Mouse (Mus musculus) stomach, embryonic 16.5 days (tissue): ENCODE measurements at regions not wholly inside any gene's neighbourhood (a gene's known extent, or its start where the extent isn't known, plus 50 kb on each side); places are given as distances from the start of the nearest gene placed in this dataset.

Experiments used
- ATAC-seq: fragments of 200-750 bp; cut with Nextera tagmentation; 2 replicates; pipeline ENCODE4 v1.8.0; 2017; ENCODE audit warnings: moderate number of reproducible peaks, moderate TSS enrichment; ENCODE audit not compliant: insufficient read depth, low FRiP score
- H3K27ac ChIP-seq: fragments of 300-500 bp; sonication (generic); 2 replicates; pipeline ENCODE4 v1.5.1; 2014; ENCODE audit warnings: low read length
- H3K27me3 ChIP-seq: fragments of 300-500 bp; sonication (generic); 2 replicates; pipeline ENCODE4 v1.6.1; 2014; ENCODE audit warnings: low read length, control low read depth, mixed read lengths; ENCODE audit not compliant: control insufficient read depth, insufficient read depth
- H3K36me3 ChIP-seq: fragments of 300-500 bp; sonication (generic); 2 replicates; pipeline ENCODE4 v1.6.1; 2014; ENCODE audit warnings: low read length; ENCODE audit not compliant: control insufficient read depth, insufficient read depth
- H3K4me1 ChIP-seq: fragments of 300-500 bp; sonication (generic); 2 replicates; pipeline ENCODE4 v1.6.1; 2014; ENCODE audit warnings: low read length, control low read depth, mixed read lengths; ENCODE audit not compliant: control insufficient read depth, insufficient read depth
- H3K4me2 ChIP-seq: fragments of 300-500 bp; sonication (generic); 2 replicates; pipeline ENCODE4 v1.6.1; 2014; ENCODE audit warnings: low read depth, low read length, mixed read lengths
- H3K4me3 ChIP-seq: fragments of 300-500 bp; sonication (generic); replicated peaks from 2 replicates; pipeline ENCODE4 v1.5.1; 2014; ENCODE audit warnings: mild to moderate bottlenecking, low read length
- H3K9ac ChIP-seq: fragments of 300-500 bp; sonication (generic); 2 replicates; pipeline ENCODE4 v1.6.1; 2014; ENCODE audit warnings: low read length
- H3K9me3 ChIP-seq: fragments of 300-500 bp; sonication (generic); replicated peaks from 2 replicates; pipeline ENCODE4 v1.6.1; 2016; ENCODE audit warnings: low read length, control low read depth; ENCODE audit not compliant: control insufficient read depth
- WGBS: fragments of 180-500 bp; shearing (Covaris S2); extraction: QIAGEN DNeasy Blood & Tissue Kit; methylation state at CpG from one replicate; pipeline ENCODE4 v1.1.7; 2014; 5-methylcytosine and 5-hydroxymethylcytosine counted together

DNA sequence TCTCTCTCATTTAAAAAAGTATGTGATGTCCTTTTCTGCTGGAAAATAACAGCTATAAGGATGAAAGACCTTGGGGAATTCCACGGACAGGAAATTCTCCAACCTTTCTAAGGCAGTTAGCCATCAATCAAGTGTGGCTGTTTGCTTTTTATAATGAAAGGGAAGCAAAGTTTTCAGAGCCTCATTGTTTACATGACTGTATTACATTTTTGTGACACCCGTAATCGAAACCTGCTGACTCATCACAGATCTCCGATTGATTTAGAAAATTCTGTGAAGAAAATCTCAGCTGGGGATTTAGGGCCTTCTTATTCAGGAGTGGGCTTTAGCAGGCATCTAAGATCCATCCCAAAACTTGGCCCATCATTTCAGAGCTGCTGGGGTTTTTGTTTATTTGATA is 72.4 kb upstream of the Mpp6 start:
- 10% methylated on average over 4 of the region's 4 CpGs for WGBS
- no peak for ATAC-seq
- H3K27me3 ChIP-seq, result no peaks in the 10 kb centered on the region
- peak overlapping the region; percentile 33; the same call in 1 of the 2 replicates for H3K4me2 ChIP-seq
- no peak overlapping the region for H3K9ac ChIP-seq
- no peaks in the 10 kb centered on the region for H3K9me3 ChIP-seq
- H3K27ac ChIP-seq, result no peak overlapping the region
- H3K4me3 ChIP-seq, result no peak overlapping the region
- H3K36me3 ChIP-seq, result no peaks in the 10 kb centered on the region
- H3K4me1 ChIP-seq, result 0 out of 2 replicates have a peak, but pooled peaks cover 2% of the 10 kb centered on the region

DNA sequence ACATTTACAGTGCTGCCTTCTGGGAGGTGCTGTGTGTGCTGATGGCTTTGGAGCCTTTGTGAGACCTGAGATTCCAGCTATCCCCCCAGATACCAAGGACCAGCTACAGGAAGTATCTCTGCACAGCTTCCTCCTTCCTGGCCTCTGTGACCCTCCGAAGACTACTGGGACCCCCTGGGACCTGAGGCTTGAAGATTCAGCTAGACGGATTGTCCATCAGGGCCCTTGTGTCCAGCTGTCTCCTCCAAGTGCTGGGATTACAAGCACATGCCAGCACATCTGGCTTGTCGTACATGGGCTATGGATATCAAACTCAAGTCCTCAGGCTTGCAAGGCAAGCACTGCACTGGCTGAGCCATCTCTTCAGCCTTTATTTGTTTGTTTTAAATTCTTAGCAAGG is 71.7 kb upstream of the Mpp6 start:
- H3K27ac ChIP-seq, result no peak overlapping the region
- WGBS, result 30% methylated on average over 3 of the region's 3 CpGs

DNA sequence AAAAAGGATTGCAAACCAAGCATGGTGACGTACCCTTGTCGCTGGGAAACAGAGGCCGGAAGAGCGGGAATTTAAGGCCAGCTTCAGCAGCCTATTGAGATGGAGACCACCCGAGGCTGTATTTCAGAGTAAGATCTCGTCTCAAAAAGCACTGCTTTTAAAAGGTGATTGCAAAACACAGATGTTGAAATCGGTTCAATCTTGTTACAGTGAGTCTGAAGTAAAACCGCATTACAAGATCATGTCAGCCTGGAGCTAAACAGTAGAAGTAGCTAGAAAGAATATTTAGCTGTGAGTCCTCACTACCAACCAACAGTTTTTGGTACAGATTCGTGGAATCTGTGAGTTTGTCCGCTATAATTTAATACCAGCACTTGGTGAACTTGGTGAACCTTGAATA is 69.0 kb upstream of the Mpp6 start:
- no peak for ATAC-seq
- 83% methylated on average over 10 of the region's 10 CpGs for WGBS
- no peak overlapping the region for H3K4me3 ChIP-seq

More for the DNA sequence above, 71.7 kb upstream of the Mpp6 start:
- no peak for ATAC-seq
- H3K9me3 ChIP-seq, result no peaks in the 10 kb centered on the region
- 0 out of 2 replicates have a peak, but pooled peaks cover 2% of the 10 kb centered on the region for H3K4me1 ChIP-seq
- H3K4me2 ChIP-seq, result no peak overlapping the region
- no peak overlapping the region for H3K4me3 ChIP-seq
- no peaks in the 10 kb centered on the region for H3K36me3 ChIP-seq
- H3K27me3 ChIP-seq, result no peaks in the 10 kb centered on the region
- H3K9ac ChIP-seq, result no peak overlapping the region

DNA sequence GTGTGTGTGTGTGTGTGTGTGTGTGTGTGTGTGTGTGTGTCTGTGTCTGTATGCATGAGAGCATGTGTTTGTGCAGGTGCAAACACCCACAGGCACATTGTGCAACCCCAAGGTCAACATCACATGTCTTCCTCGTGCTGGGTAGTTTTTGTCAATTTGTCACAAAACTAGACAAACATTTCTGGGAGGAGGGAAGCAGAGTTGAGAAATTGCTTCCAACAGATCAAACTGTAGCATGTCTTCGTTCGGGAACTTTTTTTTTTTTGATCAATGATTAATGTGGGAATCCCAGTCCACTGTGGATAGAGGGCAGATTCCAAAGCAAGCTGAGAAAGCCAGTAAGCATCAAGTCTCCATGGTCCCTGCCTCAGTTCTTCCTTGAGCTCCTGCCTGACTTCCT is 67.9 kb upstream of the Mpp6 start:
- Histone ChIP-seq H3K27me3 (no peaks in the 10 kb centered on the region), H3K4me1 (0 out of 2 replicates have a peak, but pooled peaks cover 2% of the 10 kb centered on the region), H3K4me2 (no peak overlapping the region), H3K27ac (no peak overlapping the region), H3K4me3 (no peak overlapping the region), H3K9me3 (no peaks in the 10 kb centered on the region), H3K36me3 (no peaks in the 10 kb centered on the region), H3K9ac (no peak overlapping the region)
- 21% methylated on average over 3 of the region's 3 CpGs for WGBS
- no peak for ATAC-seq

More for the DNA sequence above, 69.0 kb upstream of the Mpp6 start:
- H3K9ac ChIP-seq, result no peak overlapping the region
- H3K27ac ChIP-seq, result no peak overlapping the region
- H3K36me3 ChIP-seq, result no peaks in the 10 kb centered on the region
- H3K9me3 ChIP-seq, result no peaks in the 10 kb centered on the region
- H3K4me2 ChIP-seq, result no peak overlapping the region
- H3K27me3 ChIP-seq, result no peaks in the 10 kb centered on the region
- 0 out of 2 replicates have a peak, but pooled peaks cover 2% of the 10 kb centered on the region for H3K4me1 ChIP-seq

DNA sequence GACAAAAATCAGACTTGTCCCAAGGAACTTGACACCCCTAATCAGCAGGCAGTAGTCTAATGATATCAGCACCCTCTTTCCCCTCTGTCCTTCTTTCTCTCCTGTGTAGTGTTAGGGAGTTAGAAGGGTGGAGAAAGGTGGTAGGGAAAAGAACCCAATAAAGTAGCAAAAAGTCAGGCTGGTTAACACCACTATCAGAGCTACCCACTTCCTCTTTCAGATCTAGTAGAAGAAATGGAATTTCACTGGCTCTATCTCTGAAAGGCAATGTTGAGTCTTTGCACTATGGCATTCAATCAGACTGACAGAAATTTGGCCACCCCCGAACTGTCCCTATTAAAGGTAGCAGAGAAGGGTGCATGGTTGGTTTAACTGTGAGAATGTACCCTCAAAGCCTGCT is 65.9 kb upstream of the Mpp6 start:
- Histone ChIP-seq H3K9ac (no peak overlapping the region), H3K4me2 (no peak overlapping the region), H3K4me3 (no peak overlapping the region), H3K4me1 (no peaks in the 10 kb centered on the region), H3K27me3 (no peaks in the 10 kb centered on the region), H3K27ac (no peak overlapping the region), H3K36me3 (no peaks in the 10 kb centered on the region), H3K9me3 (no peaks in the 10 kb centered on the region)
- ATAC-seq, result no peak
- WGBS, result 75% methylated on average over 1 of the region's 1 CpGs

DNA sequence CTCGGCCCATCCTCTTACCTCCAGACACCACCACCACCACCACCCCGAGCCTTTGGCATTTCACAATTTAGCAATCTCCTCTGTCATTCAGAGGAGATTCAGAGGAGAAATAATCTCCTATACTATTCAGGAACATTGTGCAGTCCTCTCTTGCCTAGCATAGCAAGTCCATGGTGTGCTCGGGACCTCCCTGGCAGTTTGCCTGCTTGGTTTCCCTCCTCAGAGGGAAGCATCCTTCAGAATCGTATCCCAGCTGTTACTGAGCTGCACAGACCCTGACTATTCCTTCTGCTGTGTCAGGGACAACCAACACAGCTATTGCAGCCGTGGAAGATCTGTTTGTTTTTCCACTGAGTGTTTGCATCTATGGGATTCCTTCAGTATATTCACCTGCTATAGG is 63.3 kb upstream of the Mpp6 start:
- WGBS, result 49% methylated on average over 5 of the region's 5 CpGs
- Histone ChIP-seq H3K9ac (no peak overlapping the region), H3K36me3 (no peaks in the 10 kb centered on the region), H3K27me3 (no peaks in the 10 kb centered on the region), H3K4me3 (no peak overlapping the region), H3K27ac (no peak overlapping the region), H3K4me2 (no peak overlapping the region), H3K4me1 (no peaks in the 10 kb centered on the region), H3K9me3 (no peaks in the 10 kb centered on the region)
- no peak for ATAC-seq

DNA sequence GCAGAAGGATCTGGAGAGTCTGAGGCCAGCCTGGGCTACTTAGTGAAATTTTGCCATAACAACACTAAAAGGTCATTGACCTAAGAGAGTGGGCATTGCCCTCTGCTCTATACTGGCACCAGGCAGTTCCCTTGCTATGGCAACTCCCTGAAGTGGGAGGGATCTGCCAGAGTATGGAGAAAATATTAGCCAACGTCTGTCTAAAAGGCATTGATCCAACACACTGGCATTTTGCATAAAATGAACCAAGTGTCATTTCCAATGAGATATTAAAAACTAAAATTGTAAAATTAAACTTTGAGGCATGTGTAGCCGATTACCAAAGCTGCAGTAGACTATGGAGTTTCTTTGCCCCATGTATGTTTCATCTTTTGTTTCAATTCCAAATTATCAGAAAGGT is 57.6 kb upstream of the Mpp6 start:
- Histone ChIP-seq H3K4me2 (no peak overlapping the region), H3K4me3 (no peak overlapping the region), H3K9ac (no peak overlapping the region), H3K27ac (no peak overlapping the region), H3K27me3 (no peaks in the 10 kb centered on the region), H3K4me1 (no peaks in the 10 kb centered on the region), H3K36me3 (no peaks in the 10 kb centered on the region), H3K9me3 (no peaks in the 10 kb centered on the region)
- 76% methylated on average over 2 of the region's 2 CpGs for WGBS
- ATAC-seq, result no peak

DNA sequence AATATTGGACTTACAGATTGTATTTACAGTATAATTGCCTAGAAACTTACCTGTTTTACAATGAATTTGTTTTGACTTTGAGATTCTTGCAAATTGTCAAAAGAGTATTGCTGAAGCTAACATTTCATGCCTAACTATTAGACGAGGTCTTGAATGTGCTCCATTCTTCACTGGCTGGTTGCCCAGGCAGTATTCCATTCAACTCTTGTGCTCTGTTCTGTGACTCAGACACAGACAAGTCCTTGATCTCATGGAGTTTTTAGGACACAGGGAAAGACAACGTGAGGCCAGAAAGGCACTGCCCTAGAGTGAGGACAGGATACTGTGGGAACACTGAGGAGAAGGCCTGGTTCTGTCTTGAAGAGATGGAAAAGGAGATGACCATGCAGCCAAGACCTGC is 57.0 kb upstream of the Mpp6 start:
- ATAC-seq, result no peak

DNA sequence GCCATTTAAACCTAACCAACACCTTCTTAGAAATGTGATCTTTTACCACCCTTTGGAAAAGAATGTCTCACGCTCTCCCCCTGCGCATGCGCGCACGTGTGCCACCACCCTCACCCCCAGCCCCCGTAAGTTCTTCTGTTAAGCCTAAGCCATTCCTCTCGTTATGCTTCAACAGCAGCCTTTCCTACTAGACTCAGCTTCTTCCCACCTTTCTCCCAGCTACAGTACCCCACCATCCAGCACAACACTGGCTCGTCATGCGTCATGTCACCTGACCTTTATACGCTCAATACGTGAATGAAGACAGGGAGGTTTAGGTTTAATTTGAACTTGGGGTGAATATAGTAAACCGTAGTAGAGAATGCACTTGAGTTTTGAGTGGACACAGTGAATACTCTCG is 55.8 kb upstream of the Mpp6 start:
- Histone ChIP-seq H3K4me1 (no peaks in the 10 kb centered on the region), H3K4me2 (no peak overlapping the region), H3K27ac (no peak overlapping the region), H3K4me3 (no peak overlapping the region), H3K36me3 (no peaks in the 10 kb centered on the region), H3K9ac (no peak overlapping the region), H3K9me3 (no peaks in the 10 kb centered on the region), H3K27me3 (no peaks in the 10 kb centered on the region)
- 87% methylated on average over 13 of the region's 13 CpGs for WGBS
- ATAC-seq, result no peak

More for the DNA sequence above, 57.0 kb upstream of the Mpp6 start:
- Histone ChIP-seq H3K27me3 (no peaks in the 10 kb centered on the region), H3K4me1 (no peaks in the 10 kb centered on the region), H3K27ac (no peak overlapping the region), H3K4me3 (no peak overlapping the region), H3K9ac (no peak overlapping the region), H3K4me2 (no peak overlapping the region), H3K36me3 (no peaks in the 10 kb centered on the region), H3K9me3 (no peaks in the 10 kb centered on the region)
- 55% methylated on average over 2 of the region's 2 CpGs for WGBS

DNA sequence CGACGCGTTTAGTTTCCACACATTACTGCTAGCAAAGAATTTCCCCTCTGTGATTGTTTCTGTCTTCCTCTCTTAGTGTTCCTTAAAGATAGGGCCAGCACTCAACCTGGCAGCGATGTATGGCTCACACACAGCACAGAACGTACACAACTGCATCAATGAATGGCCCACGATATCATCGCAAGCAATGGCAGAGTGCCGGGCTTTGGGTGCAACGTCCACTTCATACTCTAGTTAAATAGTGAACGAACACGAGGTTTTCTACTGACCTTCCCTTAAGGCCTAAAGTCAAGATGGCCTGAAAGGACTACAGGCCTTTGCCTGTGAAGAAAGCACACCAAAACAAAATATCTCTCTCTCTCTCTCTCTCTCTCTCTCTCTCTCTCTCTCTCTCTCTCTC is 51.4 kb upstream of the Mpp6 start:
- no peaks in the 10 kb centered on the region for H3K27me3 ChIP-seq
- H3K4me1 ChIP-seq, result no peaks in the 10 kb centered on the region
- H3K9me3 ChIP-seq, result no peaks in the 10 kb centered on the region
- no peak overlapping the region for H3K4me3 ChIP-seq
- no peak overlapping the region for H3K27ac ChIP-seq
- no peak for ATAC-seq
- no peaks in the 10 kb centered on the region for H3K36me3 ChIP-seq
- WGBS, result 88% methylated on average over 11 of the region's 11 CpGs
- H3K4me2 ChIP-seq, result no peak overlapping the region
- H3K9ac ChIP-seq, result no peak overlapping the region
